Mouse (Mus musculus): ENCODE data around the gene Aqp9. TPM values are rescaled to one million over a fixed set of nuclear protein-coding genes. Genes with fewer than 3 reads are reported as not detected.

Aqp9 gene
- total RNA-seq, 2 experiments from 2014 or later, result 0.15 to 0.17 TPM

GRCm38 (mm10) chr9:71066491-71066890, 102.0 kb downstream of the Aqp9 start:
- peak; percentile 17 to 18 for DNase-seq

GRCm38 (mm10) chr9:71065343-71065875, 103.1 kb downstream of the Aqp9 start:
- no peak for DNase-seq

GRCm38 (mm10) chr9:71064291-71064840, 104.1 kb downstream of the Aqp9 start:
- DNase-seq, result no peak

- DNase-seq, result no peak
Observed at GRCm38 (mm10) chr9:71063551-71063950, 104.9 kb downstream of the Aqp9 start.

- no peak for DNase-seq
Observed at GRCm38 (mm10) chr9:71062976-71063375, 105.5 kb downstream of the Aqp9 start.

- peak in 1 of 2 experiments; percentile 41 for DNase-seq
Observed at GRCm38 (mm10) chr9:71062301-71062700, 106.2 kb downstream of the Aqp9 start.

Other genes starting within 250 kb of the Aqp9 start
- gene Lipc, start 216.5 kb downstream of the Aqp9 start, total RNA-seq (2021), result under 1 TPM in 1 of 2 experiments, not detected in 1; 0.15 TPM
- gene Aldh1a2, start 47.1 kb upstream of the Aqp9 start, total RNA-seq (2021), result 1 to 10 TPM; 6.0 to 8.2 TPM

Measured in heart, adult 18-20 months (tissue).